Mouse (Mus musculus) erythroblast, embryonic 14.5 days (primary cell): Measurements from ENCODE around the gene Rab6b.

Experiments used
- GATA1 ChIP-seq: IDR thresholded peaks from 2 replicates; pipeline ENCODE4 v1.6.1; 2012; ENCODE audit warnings: low read length, inconsistent platforms, mixed read lengths
- TAL1 ChIP-seq: IDR thresholded peaks from 3 replicates; pipeline ENCODE4 v1.6.1; 2012; ENCODE audit warnings: low read length, inconsistent platforms, mixed read lengths

DNA sequence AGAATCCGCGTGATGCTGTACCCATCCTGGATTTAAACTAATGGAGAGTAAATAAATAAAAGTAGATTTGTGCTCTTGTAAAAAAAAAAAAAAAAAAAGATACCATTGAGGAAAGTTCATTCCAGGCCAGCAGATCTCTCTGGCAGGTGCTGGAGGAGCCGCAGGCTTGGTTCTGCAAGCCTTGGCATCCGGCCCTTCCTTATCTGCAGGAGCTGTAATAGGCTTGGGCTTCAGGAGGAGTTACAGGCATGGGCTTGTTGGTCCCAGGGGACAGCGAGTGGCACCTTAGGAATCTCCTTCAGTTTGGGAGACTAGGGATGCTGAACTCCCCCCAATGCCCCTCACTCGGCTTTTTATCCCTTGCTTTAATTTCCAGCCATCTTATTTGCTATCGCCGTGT is 42.8 kb upstream of the Rab6b start:
- TF ChIP-seq GATA1 (no peak), TAL1 (no peak)
